Mouse (Mus musculus): ENCODE measurements around the gene Spcs1. TPM values are rescaled to one million over a fixed set of nuclear protein-coding genes. Genes with fewer than 3 reads are reported as not detected.
A peak's percentile ranks its signal among the peaks of the same experiment; 100 is the strongest.

The Spcs1 gene
- polyA plus RNA-seq, 1 experiment from 2014 or later: 290 TPM

- no peaks in the 10 kb centered on the region for H3K27me3 ChIP-seq (ENCODE audit: insufficient read depth, poor library complexity, severe bottlenecking)
- no peaks in the 10 kb centered on the region for H3K9me3 ChIP-seq
- WGBS: 62% methylated on average over 2 of the region's 2 CpGs
- H3K27ac ChIP-seq: no peak overlapping the region
- no peak overlapping the region for H3K4me3 ChIP-seq
- DNase-seq (ENCODE audit: low spot score): no peak
- H3K36me3 ChIP-seq: peaks cover 29% of the 10 kb centered on the region
- peaks cover 12% of the 10 kb centered on the region for H3K4me1 ChIP-seq
Measured at GRCm38 (mm10) chr14:31004527-31004926, 3.1 kb upstream of the Spcs1 start.

GRCm38 (mm10) chr14:31000816-31001306 lies 611 bp downstream of the Spcs1 start:
- peak overlapping the region; percentile 98 for H3K27ac ChIP-seq
- WGBS: under 1% methylated on average over 21 of the region's 21 CpGs
- H3K36me3 ChIP-seq: peaks cover 9% of the 10 kb centered on the region
- H3K4me1 ChIP-seq: peaks cover 12% of the 10 kb centered on the region
- no peak for DNase-seq (ENCODE audit: low spot score)
- H3K27me3 ChIP-seq (ENCODE audit: insufficient read depth, poor library complexity, severe bottlenecking): no peaks in the 10 kb centered on the region
- H3K4me3 ChIP-seq: peak overlapping the region; percentile 92
- H3K9me3 ChIP-seq: no peaks in the 10 kb centered on the region

GRCm38 (mm10) chr14:31000356-31000755 lies 1.1 kb downstream of the Spcs1 start:
- no peak for DNase-seq (ENCODE audit: low spot score)
- Histone ChIP-seq H3K27ac (peak overlapping the region; percentile 98; the same call in 1 of the 2 replicates), H3K36me3 (peaks cover 9% of the 10 kb centered on the region), H3K4me1 (peaks cover 12% of the 10 kb centered on the region), H3K4me3 (peak overlapping the region; percentile 92), H3K27me3 (ENCODE audit: insufficient read depth, poor library complexity, severe bottlenecking) (no peaks in the 10 kb centered on the region), H3K9me3 (no peaks in the 10 kb centered on the region)
- WGBS: 62% methylated on average over 10 of the region's 10 CpGs

GRCm38 (mm10) chr14:30996417-30996816 lies 5.1 kb downstream of the Spcs1 start:
- H3K9me3 ChIP-seq: no peaks in the 10 kb centered on the region
- peaks cover 6% of the 10 kb centered on the region for H3K36me3 ChIP-seq
- no peak overlapping the region for H3K4me3 ChIP-seq
- peaks cover 8% of the 10 kb centered on the region; the same call in 1 of the 2 replicates for H3K4me1 ChIP-seq
- DNase-seq (ENCODE audit: low spot score): no peak
- H3K27ac ChIP-seq: no peak overlapping the region
- H3K27me3 ChIP-seq (ENCODE audit: insufficient read depth, poor library complexity, severe bottlenecking): no peaks in the 10 kb centered on the region

- 85% methylated on average over 3 of the region's 3 CpGs for WGBS
- Histone ChIP-seq H3K4me3 (no peak overlapping the region), H3K27me3 (ENCODE audit: insufficient read depth, poor library complexity, severe bottlenecking) (no peaks in the 10 kb centered on the region), H3K36me3 (peaks cover 13% of the 10 kb centered on the region; the same call in 1 of the 2 replicates), H3K4me1 (no peaks in the 10 kb centered on the region), H3K27ac (no peak overlapping the region), H3K9me3 (no peaks in the 10 kb centered on the region)
- DNase-seq (ENCODE audit: low spot score): no peak
Measured at GRCm38 (mm10) chr14:30976222-30976621, 25.2 kb downstream of the Spcs1 start.

- H3K9me3 ChIP-seq: no peaks in the 10 kb centered on the region
- no peak overlapping the region for H3K27ac ChIP-seq
- DNase-seq (ENCODE audit: low spot score): no peak
- peaks cover 17% of the 10 kb centered on the region for H3K36me3 ChIP-seq
- 78% methylated on average over 6 of the region's 6 CpGs for WGBS
- H3K27me3 ChIP-seq (ENCODE audit: insufficient read depth, poor library complexity, severe bottlenecking): no peaks in the 10 kb centered on the region
- no peaks in the 10 kb centered on the region for H3K4me1 ChIP-seq
- H3K4me3 ChIP-seq: no peak overlapping the region
Measured at GRCm38 (mm10) chr14:30974204-30974603, 27.3 kb downstream of the Spcs1 start.

- Histone ChIP-seq H3K36me3 (0 out of 2 replicates have a peak, but pooled peaks cover 2% of the 10 kb centered on the region), H3K27ac (no peak overlapping the region), H3K9me3 (no peaks in the 10 kb centered on the region), H3K4me1 (no peaks in the 10 kb centered on the region), H3K27me3 (ENCODE audit: insufficient read depth, poor library complexity, severe bottlenecking) (no peaks in the 10 kb centered on the region), H3K4me3 (no peak overlapping the region)
- WGBS: 91% methylated on average over 1 of the region's 1 CpGs
- DNase-seq (ENCODE audit: low spot score): no peak
Measured at GRCm38 (mm10) chr14:30960366-30960765, 41.1 kb downstream of the Spcs1 start.

GRCm38 (mm10) chr14:30959031-30959430 lies 42.4 kb downstream of the Spcs1 start:
- Histone ChIP-seq H3K27me3 (ENCODE audit: insufficient read depth, poor library complexity, severe bottlenecking) (no peaks in the 10 kb centered on the region), H3K4me3 (no peak overlapping the region), H3K36me3 (peaks cover 4% of the 10 kb centered on the region; the same call in 1 of the 2 replicates), H3K27ac (no peak overlapping the region), H3K9me3 (no peaks in the 10 kb centered on the region), H3K4me1 (no peaks in the 10 kb centered on the region)
- 90% methylated on average over 4 of the region's 4 CpGs for WGBS
- no peak for DNase-seq (ENCODE audit: low spot score)

- H3K4me3 ChIP-seq: no peak overlapping the region
- no peak for DNase-seq (ENCODE audit: low spot score)
- H3K36me3 ChIP-seq: peaks cover 4% of the 10 kb centered on the region; the same call in 1 of the 2 replicates
- H3K9me3 ChIP-seq: no peaks in the 10 kb centered on the region
- H3K27ac ChIP-seq: no peak overlapping the region
- H3K4me1 ChIP-seq: no peaks in the 10 kb centered on the region
- H3K27me3 ChIP-seq (ENCODE audit: insufficient read depth, poor library complexity, severe bottlenecking): no peaks in the 10 kb centered on the region
- WGBS: 76% methylated on average over 2 of the region's 2 CpGs
Measured at GRCm38 (mm10) chr14:30958517-30958916, 43.0 kb downstream of the Spcs1 start.

GRCm38 (mm10) chr14:30951154-30951825 lies 50.2 kb downstream of the Spcs1 start, which contains the start of gene Nek4:
Nek4 (plus strand) TSS chr14:30951377.
- H3K27ac ChIP-seq: peak within 1 kb of the TSS; percentile 87
- no peaks in the 10 kb centered on the region for H3K27me3 ChIP-seq (ENCODE audit: insufficient read depth, poor library complexity, severe bottlenecking)

GRCm38 (mm10) chr14:30949986-30950385 lies 51.5 kb downstream of the Spcs1 start:
- WGBS: 93% methylated on average over 10 of the region's 10 CpGs
- Histone ChIP-seq H3K27me3 (ENCODE audit: insufficient read depth, poor library complexity, severe bottlenecking) (no peaks in the 10 kb centered on the region), H3K27ac (no peak overlapping the region), H3K4me1 (peaks cover 7% of the 10 kb centered on the region), H3K4me3 (no peak overlapping the region), H3K9me3 (no peaks in the 10 kb centered on the region), H3K36me3 (peaks cover 2% of the 10 kb centered on the region; the same call in 1 of the 2 replicates)
- no peak for DNase-seq (ENCODE audit: low spot score)

More at GRCm38 (mm10) chr14:30951154-30951825, 50.2 kb downstream of the Spcs1 start, which contains the start of gene Nek4:
- peak; percentile 99 for DNase-seq (ENCODE audit: low spot score)
- H3K4me3 ChIP-seq: peak within 1 kb of the TSS; percentile 92
- under 1% methylated on average over 57 of the region's 57 CpGs for WGBS
- peaks cover 7% of the 10 kb centered on the region for H3K4me1 ChIP-seq
- peaks cover 2% of the 10 kb centered on the region; the same call in 1 of the 2 replicates for H3K36me3 ChIP-seq
- H3K9me3 ChIP-seq: no peaks in the 10 kb centered on the region

Measured in heart, embryonic 10.5 days (tissue).